Mouse (Mus musculus): ENCODE data around the gene Flad1. TPM values are rescaled to one million over a fixed set of nuclear protein-coding genes. Genes with fewer than 3 reads are reported as not detected.
A peak's percentile ranks its signal among the peaks of the same experiment; 100 is the strongest.

Gene Flad1
- polyA plus RNA-seq, 1 experiment from 2014 or later = 30.7 TPM

DNA sequence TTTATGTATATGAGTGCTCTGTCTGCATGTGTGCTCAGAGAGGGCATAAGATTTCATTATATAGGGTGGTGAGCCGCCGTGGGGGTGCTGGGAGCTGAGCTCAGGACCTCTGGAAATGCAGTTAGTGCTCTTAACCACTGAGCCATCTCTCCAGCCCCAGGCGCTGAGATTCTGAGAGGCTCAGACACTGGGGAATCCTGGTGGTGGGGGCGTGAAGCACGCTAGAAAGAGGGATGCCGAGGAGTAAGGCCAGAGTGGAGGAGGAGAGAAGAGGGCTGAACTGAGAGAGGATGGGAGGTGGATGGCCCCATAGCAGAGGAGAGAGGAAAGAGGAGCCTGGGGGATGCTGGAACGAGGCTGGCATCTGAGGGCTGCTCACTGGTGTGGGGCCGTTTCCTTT is 47.0 kb downstream of the Flad1 start:
- Histone ChIP-seq H3K27me3 (ENCODE audit: insufficient read depth, poor library complexity, severe bottlenecking) (peaks cover 42% of the 10 kb centered on the region), H3K27ac (no peak overlapping the region)
- DNase-seq (ENCODE audit: low spot score) = no peak

DNA sequence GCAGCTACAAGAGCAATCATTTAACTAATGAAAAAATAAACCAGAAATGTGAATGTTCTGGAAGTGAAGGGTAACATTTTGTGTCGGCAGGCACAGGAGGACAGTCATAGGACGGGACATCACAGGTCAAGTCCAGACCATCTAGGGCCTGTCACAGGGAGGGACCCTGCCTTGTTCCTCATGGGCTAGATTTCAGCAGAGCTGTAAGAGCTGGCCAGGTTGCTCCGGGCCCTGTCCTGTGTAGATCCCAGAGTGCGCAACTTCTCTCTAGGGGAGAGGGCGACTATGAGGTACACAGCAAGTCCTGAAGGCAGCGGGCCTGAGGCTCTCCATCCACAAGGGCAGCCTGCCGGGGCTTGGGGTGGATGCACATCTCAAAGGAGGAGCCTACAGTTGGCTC is 50.0 kb downstream of the Flad1 start, which contains the start of gene Dcst2:
Dcst2 (plus strand) TSS at position 301 of the 400 bp plus-strand sequence.
- H3K9me3 ChIP-seq = no peaks in the 10 kb centered on the region
- no peak within 1 kb of the TSS for H3K4me3 ChIP-seq
- peaks cover 43% of the 10 kb centered on the region for H3K27me3 ChIP-seq (ENCODE audit: insufficient read depth, poor library complexity, severe bottlenecking)
- H3K4me1 ChIP-seq = peaks cover 6% of the 10 kb centered on the region; the same call in 1 of the 2 replicates
- H3K27ac ChIP-seq = no peak within 1 kb of the TSS
- WGBS = 77% methylated on average over 7 of the region's 7 CpGs
- no peak for DNase-seq (ENCODE audit: low spot score)
- no peaks in the 10 kb centered on the region for H3K36me3 ChIP-seq

More for the DNA sequence above, 47.0 kb downstream of the Flad1 start:
- Histone ChIP-seq H3K4me1 (peaks cover 16% of the 10 kb centered on the region), H3K36me3 (no peaks in the 10 kb centered on the region), H3K4me3 (no peak overlapping the region), H3K9me3 (no peaks in the 10 kb centered on the region)
- 60% methylated on average over 8 of the region's 8 CpGs for WGBS

DNA sequence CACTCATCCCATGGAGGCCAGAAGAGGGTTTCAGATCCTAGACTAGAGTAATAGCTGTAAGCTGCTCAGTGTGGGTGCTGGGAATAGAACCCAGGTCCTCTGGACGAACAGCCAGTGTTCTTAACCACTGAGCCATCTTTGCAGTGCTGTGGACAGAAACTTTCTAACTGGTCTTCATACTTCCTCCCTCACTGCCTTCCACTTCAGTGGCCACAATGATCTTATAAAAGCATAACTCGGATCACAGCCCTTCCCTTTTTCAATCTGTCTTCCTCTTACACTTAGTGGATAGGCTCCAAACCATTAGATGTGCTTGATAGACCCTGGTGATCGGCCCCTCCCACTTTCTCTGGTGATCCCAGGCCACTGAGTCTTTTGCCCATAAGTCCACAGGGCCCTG is 51.4 kb downstream of the Flad1 start:
- H3K27ac ChIP-seq = no peak overlapping the region
- H3K4me3 ChIP-seq = no peak overlapping the region
- H3K36me3 ChIP-seq = no peaks in the 10 kb centered on the region
- H3K9me3 ChIP-seq = no peaks in the 10 kb centered on the region
- peaks cover 6% of the 10 kb centered on the region for H3K4me1 ChIP-seq
- 79% methylated on average over 3 of the region's 3 CpGs for WGBS
- H3K27me3 ChIP-seq (ENCODE audit: insufficient read depth, poor library complexity, severe bottlenecking) = peaks cover 43% of the 10 kb centered on the region
- DNase-seq (ENCODE audit: low spot score) = no peak

DNA sequence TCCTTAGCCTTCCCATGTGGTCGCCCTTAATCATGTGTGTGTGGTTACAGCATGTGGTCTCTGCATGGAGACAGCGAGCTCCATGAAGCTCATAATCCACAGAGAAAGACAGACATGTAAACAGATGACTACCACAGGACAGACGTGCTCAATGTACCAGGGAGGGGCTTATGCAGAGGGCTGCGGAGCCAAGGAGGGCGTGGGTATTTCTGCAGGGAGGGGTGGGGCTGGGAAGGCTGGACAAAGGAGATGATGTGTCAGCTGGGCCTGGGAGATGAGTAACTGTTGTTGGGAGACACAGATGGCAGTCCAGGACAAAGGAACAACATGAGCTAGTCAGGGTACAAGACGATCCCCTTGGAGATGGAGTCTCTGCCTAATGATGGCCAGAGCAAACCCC is 52.0 kb downstream of the Flad1 start:
- H3K4me1 ChIP-seq = peaks cover 11% of the 10 kb centered on the region
- no peaks in the 10 kb centered on the region for H3K9me3 ChIP-seq
- no peak overlapping the region for H3K4me3 ChIP-seq
- peaks cover 41% of the 10 kb centered on the region for H3K27me3 ChIP-seq (ENCODE audit: insufficient read depth, poor library complexity, severe bottlenecking)
- no peak overlapping the region for H3K27ac ChIP-seq
- no peak for DNase-seq (ENCODE audit: low spot score)
- H3K36me3 ChIP-seq = no peaks in the 10 kb centered on the region
- 79% methylated on average over 6 of the region's 6 CpGs for WGBS

DNA sequence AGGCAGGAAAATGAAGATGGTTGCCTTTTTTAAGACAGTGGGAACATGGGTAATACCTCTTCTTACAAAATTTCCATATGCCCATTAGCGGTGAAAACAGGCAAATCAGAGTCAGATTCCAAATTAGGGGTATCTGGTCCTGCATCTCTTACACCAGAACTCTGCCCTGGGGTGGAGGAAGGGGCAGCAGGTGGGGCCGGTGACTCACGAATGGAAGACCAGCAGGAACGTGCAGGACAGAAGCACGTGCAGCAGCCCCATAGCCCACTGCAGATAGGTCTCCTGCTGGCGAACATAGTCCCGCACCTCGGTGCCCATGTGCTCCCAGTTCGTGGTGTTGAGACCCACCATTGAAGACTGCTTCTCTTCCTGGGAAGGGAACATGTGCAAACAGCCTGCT is 55.6 kb downstream of the Flad1 start:
- H3K27ac ChIP-seq = no peak overlapping the region
- H3K4me3 ChIP-seq = no peak overlapping the region
- H3K27me3 ChIP-seq (ENCODE audit: insufficient read depth, poor library complexity, severe bottlenecking) = peaks cover 65% of the 10 kb centered on the region
- H3K9me3 ChIP-seq = no peaks in the 10 kb centered on the region
- DNase-seq (ENCODE audit: low spot score) = no peak
- WGBS = 60% methylated on average over 9 of the region's 9 CpGs
- peaks cover 11% of the 10 kb centered on the region for H3K4me1 ChIP-seq
- H3K36me3 ChIP-seq = no peaks in the 10 kb centered on the region

DNA sequence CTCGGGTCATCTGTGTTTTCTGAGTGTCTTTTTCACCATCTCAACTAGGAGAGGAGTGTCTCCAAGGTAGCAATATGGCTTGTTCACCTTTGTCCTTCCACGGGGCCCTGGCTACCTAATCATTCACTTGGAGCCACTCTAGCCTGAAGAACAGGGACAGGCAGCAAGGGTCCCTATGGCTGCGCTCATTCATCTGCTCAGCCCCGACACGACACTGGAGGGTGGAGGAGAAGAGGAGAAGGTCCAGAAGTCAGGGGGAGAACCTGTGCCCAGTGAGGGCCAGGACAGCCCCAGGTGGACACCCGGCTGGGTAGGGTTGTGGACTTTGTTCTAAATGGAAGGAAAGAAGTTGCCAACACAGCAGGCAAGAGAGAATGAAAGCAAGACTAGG is 56.2 kb downstream of the Flad1 start:
- no peak for DNase-seq (ENCODE audit: low spot score)
- Histone ChIP-seq H3K36me3 (no peaks in the 10 kb centered on the region), H3K27ac (no peak overlapping the region), H3K4me3 (no peak overlapping the region), H3K9me3 (no peaks in the 10 kb centered on the region), H3K4me1 (peaks cover 13% of the 10 kb centered on the region), H3K27me3 (ENCODE audit: insufficient read depth, poor library complexity, severe bottlenecking) (peaks cover 70% of the 10 kb centered on the region)
- WGBS = 81% methylated on average over 6 of the region's 6 CpGs

DNA sequence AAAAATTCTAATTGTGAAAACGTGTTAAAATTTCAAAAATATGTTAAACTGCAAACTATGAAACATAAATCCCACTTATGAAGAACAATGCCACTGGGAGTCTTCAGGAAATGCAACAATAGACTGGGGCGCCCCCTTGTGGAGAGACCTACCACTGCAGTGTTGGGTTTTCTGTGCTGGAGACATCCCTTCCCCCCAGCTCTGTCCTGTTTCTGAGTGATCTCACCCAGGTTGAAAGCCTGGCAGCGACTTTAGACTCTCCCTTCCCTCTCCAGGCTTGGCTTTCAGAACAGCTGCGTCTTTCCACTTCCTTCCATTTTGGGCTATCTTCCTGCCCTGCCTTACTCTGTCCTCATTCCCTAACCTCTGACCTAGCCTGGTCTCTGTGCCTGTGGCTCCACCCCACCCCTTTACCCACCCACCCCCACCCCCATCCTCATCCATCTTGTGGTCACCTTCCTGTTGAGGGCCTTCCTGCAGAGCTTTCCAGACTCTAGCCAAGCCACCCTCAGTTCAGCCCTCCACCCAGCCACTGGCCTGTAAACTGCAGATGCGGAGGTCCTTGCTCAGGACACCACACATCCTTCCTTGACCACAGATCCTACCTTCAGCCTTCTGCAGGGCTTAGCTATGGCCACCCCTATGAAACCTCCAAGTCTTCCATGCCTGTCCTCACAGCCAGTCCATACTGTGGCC is 56.7 kb downstream of the Flad1 start:
- DNase-seq (ENCODE audit: low spot score) = peak; percentile 88
- WGBS = 17% methylated on average over 5 of the region's 5 CpGs
- Histone ChIP-seq H3K36me3 (no peaks in the 10 kb centered on the region), H3K9me3 (no peaks in the 10 kb centered on the region), H3K27me3 (ENCODE audit: insufficient read depth, poor library complexity, severe bottlenecking) (peaks cover 75% of the 10 kb centered on the region), H3K27ac (no peak overlapping the region), H3K4me1 (peaks cover 18% of the 10 kb centered on the region), H3K4me3 (no peak overlapping the region)

DNA sequence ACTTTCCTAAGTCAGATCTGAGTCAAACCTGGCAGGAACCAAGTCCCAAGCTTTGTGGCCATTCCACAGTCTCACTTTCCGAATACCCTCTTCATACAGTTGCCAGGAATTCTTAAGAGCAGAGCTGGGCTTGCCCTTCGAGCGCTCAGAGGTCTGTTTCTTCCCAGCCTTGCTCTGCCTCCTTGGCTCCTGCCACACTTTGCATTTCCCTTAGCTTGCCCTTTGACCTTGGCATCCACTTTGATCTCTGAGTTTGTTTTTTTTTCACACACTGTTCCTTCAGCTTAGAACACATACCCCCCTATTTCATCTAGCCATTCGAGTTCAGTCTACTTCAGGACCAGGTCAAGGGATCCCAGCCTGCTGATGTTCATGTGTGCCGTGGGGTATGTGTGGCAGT is 60.4 kb downstream of the Flad1 start:
- Histone ChIP-seq H3K27me3 (ENCODE audit: insufficient read depth, poor library complexity, severe bottlenecking) (peaks cover 72% of the 10 kb centered on the region), H3K27ac (no peak overlapping the region), H3K4me1 (peaks cover 36% of the 10 kb centered on the region), H3K9me3 (no peaks in the 10 kb centered on the region), H3K4me3 (no peak overlapping the region), H3K36me3 (no peaks in the 10 kb centered on the region)
- 56% methylated on average over 5 of the region's 5 CpGs for WGBS
- no peak for DNase-seq (ENCODE audit: low spot score)

Other genes with a start within 250 kb of the Flad1 start
- 18.4 and 32.2 TPM in 2 replicates for gene Clk2, start 247.1 kb downstream of the Flad1 start, polyA plus RNA-seq (2016; fragmentation: Nextera tagmentation; extraction: Ambion mirVana)
- 104 and 115 TPM in 2 replicates for gene Scamp3, start 234.4 kb downstream of the Flad1 start, polyA plus RNA-seq (2016; fragmentation: Nextera tagmentation; extraction: Ambion mirVana)
- 16.4 and 21.0 TPM in 2 replicates for gene Fam189b, start 228.7 kb downstream of the Flad1 start, polyA plus RNA-seq (2016; fragmentation: Nextera tagmentation; extraction: Ambion mirVana)
- 44.2 and 44.6 TPM in 2 replicates for gene Gba, start 208.9 kb downstream of the Flad1 start, polyA plus RNA-seq (2016; fragmentation: Nextera tagmentation; extraction: Ambion mirVana)
- gene Thbs3, start 196.7 kb downstream of the Flad1 start, polyA plus RNA-seq (2016; fragmentation: Nextera tagmentation; extraction: Ambion mirVana) = 18.1 and 20.0 TPM in 2 replicates
- gene Mtx1, start 184.8 kb downstream of the Flad1 start, polyA plus RNA-seq (2016; fragmentation: Nextera tagmentation; extraction: Ambion mirVana) = 179 and 204 TPM in 2 replicates
- gene Muc1, start 182.8 kb downstream of the Flad1 start, polyA plus RNA-seq (2016; fragmentation: Nextera tagmentation; extraction: Ambion mirVana) = 0.11 and 0.16 TPM in 2 replicates
- gene Krtcap2, start 165.9 kb downstream of the Flad1 start, polyA plus RNA-seq (2016; fragmentation: Nextera tagmentation; extraction: Ambion mirVana) = 244 and 260 TPM in 2 replicates
- gene Trim46, start 165.6 kb downstream of the Flad1 start, polyA plus RNA-seq (2016; fragmentation: Nextera tagmentation; extraction: Ambion mirVana) = 0.79 and 1.9 TPM in 2 replicates
- gene Dpm3, start 152.5 kb downstream of the Flad1 start, polyA plus RNA-seq (2016; fragmentation: Nextera tagmentation; extraction: Ambion mirVana) = 76.7 and 86.0 TPM in 2 replicates
- 39.9 and 42.4 TPM in 2 replicates for gene Slc50a1, start 141.3 kb downstream of the Flad1 start, polyA plus RNA-seq (2016; fragmentation: Nextera tagmentation; extraction: Ambion mirVana)
- 32.0 and 37.7 TPM in 2 replicates for gene Efna1, start 130.7 kb downstream of the Flad1 start, polyA plus RNA-seq (2016; fragmentation: Nextera tagmentation; extraction: Ambion mirVana)
- gene Efna3, start 88.9 kb downstream of the Flad1 start, polyA plus RNA-seq (2016; fragmentation: Nextera tagmentation; extraction: Ambion mirVana) = 0.71 and 2.5 TPM in 2 replicates
- 10.6 and 19.3 TPM in 2 replicates for gene Efna4, start 73.8 kb downstream of the Flad1 start, polyA plus RNA-seq (2016; fragmentation: Nextera tagmentation; extraction: Ambion mirVana)
- 41.9 and 49.0 TPM in 2 replicates for gene Adam15, start 61.9 kb downstream of the Flad1 start, polyA plus RNA-seq (2016; fragmentation: Nextera tagmentation; extraction: Ambion mirVana)
- 0.05 TPM in 1 of 2 replicates, not detected in the other for gene Dcst2, start 49.9 kb downstream of the Flad1 start, polyA plus RNA-seq (2016; fragmentation: Nextera tagmentation; extraction: Ambion mirVana)
- 0.10 and 0.11 TPM in 2 replicates for gene Dcst1, start 46.6 kb downstream of the Flad1 start, polyA plus RNA-seq (2016; fragmentation: Nextera tagmentation; extraction: Ambion mirVana)
- gene Zbtb7b, start 17.1 kb downstream of the Flad1 start, polyA plus RNA-seq (2016; fragmentation: Nextera tagmentation; extraction: Ambion mirVana) = 1.4 and 1.9 TPM in 2 replicates
- not detected in 2 replicates for gene Lenep, start 9.1 kb downstream of the Flad1 start, polyA plus RNA-seq (2016; fragmentation: Nextera tagmentation; extraction: Ambion mirVana)
- gene Cks1b, start 6.5 kb upstream of the Flad1 start, polyA plus RNA-seq (2016; fragmentation: Nextera tagmentation; extraction: Ambion mirVana) = 465 and 589 TPM in 2 replicates
- 72.2 and 79.5 TPM in 2 replicates for gene Shc1, start 6.6 kb upstream of the Flad1 start, polyA plus RNA-seq (2016; fragmentation: Nextera tagmentation; extraction: Ambion mirVana)
- gene Pygo2, start 18.3 kb upstream of the Flad1 start, polyA plus RNA-seq (2016; fragmentation: Nextera tagmentation; extraction: Ambion mirVana) = 28.2 and 35.9 TPM in 2 replicates
- 46.5 and 68.4 TPM in 2 replicates for gene Pbxip1, start 24.8 kb upstream of the Flad1 start, polyA plus RNA-seq (2016; fragmentation: Nextera tagmentation; extraction: Ambion mirVana)
- gene Pmvk, start 42.7 kb upstream of the Flad1 start, polyA plus RNA-seq (2016; fragmentation: Nextera tagmentation; extraction: Ambion mirVana) = 64.3 and 70.4 TPM in 2 replicates
- 0.58 and 1.1 TPM in 2 replicates for gene Kcnn3, start 108.3 kb upstream of the Flad1 start, polyA plus RNA-seq (2016; fragmentation: Nextera tagmentation; extraction: Ambion mirVana)